10 mouse cellular contexts compared by ENCODE assay signal in genomic region chr12:53753368-53753937, GRCm38 (mm10).
DNase-seq lines count a peak whose midpoint lies in the region; ATAC-seq and TF ChIP-seq lines count a peak whose summit lies in the region.
"Had no signal": no experiment of that assay in that cellular context is flagged by ENCODE, and none has a peak within 500 bp of the region (broad histone marks: within the 10 kb centered on the region; RNA-seq: fewer than 3 reads in every experiment).

No protein-coding gene starts in this region.

- H3K9me3 ChIP-seq in heart, embryonic 10.5 days: no peaks in the 10 kb centered on the region
- H3K9me3 ChIP-seq in heart, postnatal 0 days (replicated peaks; ENCODE audit: control insufficient read depth, low read length): no peaks in the 10 kb centered on the region
- H3K9me3 ChIP-seq: liver, embryonic 13.5 days had no signal

- H3K36me3 ChIP-seq in heart, embryonic 10.5 days: no peaks in the 10 kb centered on the region
- no peaks in the 10 kb centered on the region for H3K36me3 ChIP-seq in heart, postnatal 0 days (replicated peaks; ENCODE audit: control insufficient read depth, insufficient read depth, low read length)
- H3K36me3 ChIP-seq: liver, embryonic 13.5 days had no signal

- no peak for DNase-seq in heart, embryonic 10.5 days (ENCODE audit: low spot score)
- DNase-seq in heart, adult 18-20 months: no peak
- DNase-seq in lung, postnatal 10 days: peak; percentile 7
- DNase-seq in lung, adult 18-20 months: no peak
- DNase-seq in heart, postnatal 0 days (ENCODE audit: low spot score): no peak
- peak; percentile 34 for DNase-seq in retina, postnatal 7 days (ENCODE audit: low read depth, low spot score)
- no peak for DNase-seq in layer of hippocampus, postnatal 14 days (ENCODE audit: low spot score in 2 of 2)
- no peak for DNase-seq in spleen, postnatal 36 days (ENCODE audit: low spot score in 2 of 2)
- DNase-seq: liver, embryonic 13.5 days had no signal

- peaks cover 6% of the 10 kb centered on the region; the same call in 1 of the 2 replicates for H3K4me1 ChIP-seq in heart, embryonic 10.5 days
- H3K4me1 ChIP-seq in heart, postnatal 0 days (ENCODE audit: control insufficient read depth, insufficient read depth): peaks cover 16% of the 10 kb centered on the region; the same call in 1 of the 2 replicates
- H3K4me1 ChIP-seq: liver, embryonic 13.5 days had no signal

- H3K4me3 ChIP-seq in heart, embryonic 10.5 days: 0 out of 2 replicates have a peak overlapping the region, but pooled peaks have one; percentile 5
- 0 out of 2 replicates have a peak overlapping the region, but pooled peaks have one; percentile 8 for H3K4me3 ChIP-seq in heart, postnatal 0 days (ENCODE audit: low read depth, low read length)
- H3K4me3 ChIP-seq: liver, embryonic 13.5 days had no signal

- no peak overlapping the region for H3K9ac ChIP-seq in heart, postnatal 0 days (replicated peaks; ENCODE audit: low read depth, low read length)
- H3K9ac ChIP-seq: liver, embryonic 13.5 days had no signal

- H3K27me3 ChIP-seq in heart, embryonic 10.5 days (ENCODE audit: insufficient read depth, poor library complexity, severe bottlenecking): no peaks in the 10 kb centered on the region
- H3K27me3 ChIP-seq in heart, postnatal 0 days (ENCODE audit: control insufficient read depth, insufficient read depth, low read length): no peaks in the 10 kb centered on the region
- H3K27me3 ChIP-seq: CH12.LX; liver, embryonic 13.5 days had no signal

- H3K27ac ChIP-seq in heart, embryonic 10.5 days: no peak overlapping the region
- no peak overlapping the region for H3K27ac ChIP-seq in heart, postnatal 0 days (ENCODE audit: low read depth)
- H3K27ac ChIP-seq: liver, embryonic 13.5 days had no signal

- WGBS in heart, embryonic 10.5 days: 46% methylated on average over 13 of the region's 13 CpGs
- WGBS in heart, postnatal 0 days: 27% methylated on average over 13 of the region's 13 CpGs

- TF ChIP-seq EP300 in heart, postnatal 0 days (IDR thresholded peaks at IDR 0.05; ENCODE audit: low read depth): no peak

- no peak for TF ChIP-seq CTCF in heart, postnatal 0 days (IDR thresholded peaks at IDR 0.05; ENCODE audit: low read depth)

- peak overlapping the region; percentile 43; the same call in 1 of the 2 replicates for H3K4me2 ChIP-seq in heart, postnatal 0 days (ENCODE audit: low read depth, low read length)
- H3K4me2 ChIP-seq: liver, embryonic 13.5 days had no signal

- no peak for ATAC-seq in heart, postnatal 0 days (ENCODE audit: insufficient read depth, low read depth)

Comparison
In these comparisons a context has a peak if more than half of its experiments do, and no peak if none do; other contexts are left out.
1. DNase-seq: peak in lung, postnatal 10 days (single experiment) and retina, postnatal 7 days (single experiment); none in heart, embryonic 10.5 days (single experiment), heart, adult 18-20 months (0 of 2), lung, adult 18-20 months (0 of 2), heart, postnatal 0 days (single experiment), layer of hippocampus, postnatal 14 days (0 of 2) and spleen, postnatal 36 days (0 of 2).